Mouse (Mus musculus) right cerebral cortex, adult 18-20 months (tissue): ENCODE results near the gene Mapkbp1.
A peak's percentile ranks its signal among the peaks of the same experiment; 100 is the strongest.

Experiments used
- DNase-seq: peaks from one replicate; pipeline ENCODE4 v3.0.0; 2022; ENCODE audit warnings: mixed read lengths

Gene Mapkbp1

GRCm38 (mm10) chr2:120055923-120056322 lies 83.4 kb downstream of the Mapkbp1 start:
- DNase-seq, result no peak

GRCm38 (mm10) chr2:120058818-120059217 lies 86.3 kb downstream of the Mapkbp1 start:
- no peak for DNase-seq

- no peak for DNase-seq
Measured at GRCm38 (mm10) chr2:120059466-120059865, 87.0 kb downstream of the Mapkbp1 start.

- DNase-seq, result no peak
Measured at GRCm38 (mm10) chr2:120060190-120060589, 87.7 kb downstream of the Mapkbp1 start.

- DNase-seq, result no peak
Measured at GRCm38 (mm10) chr2:120060651-120061050, 88.2 kb downstream of the Mapkbp1 start.

- DNase-seq, result no peak
Measured at GRCm38 (mm10) chr2:120062248-120062647, 89.7 kb downstream of the Mapkbp1 start.

GRCm38 (mm10) chr2:120064639-120065038 lies 92.1 kb downstream of the Mapkbp1 start:
- DNase-seq, result no peak

- DNase-seq, result peak; percentile 60
Measured at GRCm38 (mm10) chr2:120065243-120065642, 92.7 kb downstream of the Mapkbp1 start.

GRCm38 (mm10) chr2:120066224-120066623 lies 93.7 kb downstream of the Mapkbp1 start:
- no peak for DNase-seq

GRCm38 (mm10) chr2:120068555-120069465 lies 96.3 kb downstream of the Mapkbp1 start:
- no peak for DNase-seq

- peak; percentile 82 for DNase-seq
Measured at GRCm38 (mm10) chr2:120069466-120069990, 97.0 kb downstream of the Mapkbp1 start.

- DNase-seq, result no peak
Measured at GRCm38 (mm10) chr2:120074096-120074495, 101.6 kb downstream of the Mapkbp1 start.

GRCm38 (mm10) chr2:120076076-120076705 lies 103.7 kb downstream of the Mapkbp1 start:
- DNase-seq, result peak; percentile 60
